Mouse (Mus musculus) urinary bladder, postnatal 0 days (tissue): ENCODE results near the gene Zfp87. TPM values are rescaled to one million over a fixed set of nuclear protein-coding genes. Genes with fewer than 3 reads are reported as not detected.

Experiments used
- polyA plus RNA-seq: library from polyadenylated mRNA; unstranded; fragments of >200 nt; fragmentation: Nextera tagmentation; extraction: Ambion mirVana; gene quantifications from 2 replicates; pipeline ENCODE4 v1.2.1, GENCODE M21; 2015

The Zfp87 gene
- polyA plus RNA-seq, result 26.4 and 29.8 TPM in 2 replicates

GRCm38 (mm10) chr13:67525753-67526410, at the start of gene Zfp87, which contains the start of gene Gm26965:
Gene Zfp87 (minus strand): TSS chr13:67526177.
Gene Gm26965 (minus strand): TSS chr13:67526151.

GRCm38 (mm10) chr13:67553730-67554129, 27.8 kb upstream of the Zfp87 start, which contains the start of gene Zfp748:
Gene Zfp748 (minus strand): TSS chr13:67553830.

GRCm38 (mm10) chr13:67500084-67500719, 25.8 kb downstream of the Zfp87 start, which contains the start of gene Zfp58:
Gene Zfp58 (minus strand): TSS chr13:67500555.

GRCm38 (mm10) chr13:67483625-67484423, 42.2 kb downstream of the Zfp87 start, which contains the start of gene Zfp874b:
Gene Zfp874b (minus strand): TSS chr13:67484258.

Other genes with a start within 250 kb of the Zfp87 start
- 0.46 and 1.0 TPM in 2 replicates for gene Zfp458, start 247.7 kb downstream of the Zfp87 start, polyA plus RNA-seq
- gene Zfp457, start 219.7 kb downstream of the Zfp87 start, polyA plus RNA-seq, result 0.30 TPM in 1 of 2 replicates, not detected in the other
- 1.1 TPM in 2 replicates for gene Zfp595, start 193.6 kb downstream of the Zfp87 start, polyA plus RNA-seq
- 0.52 TPM in 1 of 2 replicates, not detected in the other for gene Gm28044, start 165.6 kb downstream of the Zfp87 start, polyA plus RNA-seq
- 0.45 and 0.47 TPM in 2 replicates for gene Zfp953, start 165.6 kb downstream of the Zfp87 start, polyA plus RNA-seq
- 0.22 and 0.26 TPM in 2 replicates for gene Gm28041, start 150.4 kb downstream of the Zfp87 start, polyA plus RNA-seq
- gene Zfp456, start 150.4 kb downstream of the Zfp87 start, polyA plus RNA-seq, result 0.43 and 0.44 TPM in 2 replicates
- 3.5 and 3.6 TPM in 2 replicates for gene Zfp429, start 126.4 kb downstream of the Zfp87 start, polyA plus RNA-seq
- gene Zfp459, start 104.8 kb downstream of the Zfp87 start, polyA plus RNA-seq, result 0.48 and 1.3 TPM in 2 replicates
- gene Zfp874a, start 74.6 kb downstream of the Zfp87 start, polyA plus RNA-seq, result 4.8 and 5.0 TPM in 2 replicates
- 1.7 and 1.9 TPM in 2 replicates for gene Zfp874b, start 41.9 kb downstream of the Zfp87 start, polyA plus RNA-seq
- 5.0 and 5.2 TPM in 2 replicates for gene Zfp58, start 25.6 kb downstream of the Zfp87 start, polyA plus RNA-seq
- not detected in 2 replicates for gene Gm26965, start within 50 bp of the Zfp87 start, polyA plus RNA-seq
- 4.0 and 5.1 TPM in 2 replicates for gene Zfp748, start 27.7 kb upstream of the Zfp87 start, polyA plus RNA-seq
- 1.7 and 1.9 TPM in 2 replicates for gene Zfp729b, start 83.5 kb upstream of the Zfp87 start, polyA plus RNA-seq
- gene Gm49345, start 111.6 kb upstream of the Zfp87 start, polyA plus RNA-seq, result 0.70 TPM in 1 of 2 replicates, not detected in the other
- gene Zfp729a, start 111.6 kb upstream of the Zfp87 start, polyA plus RNA-seq, result 1.1 and 1.5 TPM in 2 replicates
- 5.9 and 6.5 TPM in 2 replicates for gene Zfp738, start 160.9 kb upstream of the Zfp87 start, polyA plus RNA-seq
- gene Zfp65, start 203.0 kb upstream of the Zfp87 start, polyA plus RNA-seq, result 2.1 and 2.9 TPM in 2 replicates
- 2.0 and 2.3 TPM in 2 replicates for gene Zfp85, start 229.1 kb upstream of the Zfp87 start, polyA plus RNA-seq